Mouse (Mus musculus) midbrain, embryonic 13.5 days (tissue): ENCODE results near the gene Riok2. TPM values are rescaled to one million over a fixed set of nuclear protein-coding genes. Genes with fewer than 3 reads are reported as not detected.

Experiments used
- ATAC-seq: fragments of 200-750 bp; cut with Nextera tagmentation; 2 replicates; pipeline ENCODE4 v1.8.0; 2017; ENCODE audit warnings: mild to moderate bottlenecking, moderate TSS enrichment, moderate library complexity
- H3K27ac ChIP-seq: fragments of 300-500 bp; sonication (generic); 2 replicates; pipeline ENCODE4 v1.5.1; 2015; ENCODE audit warnings: inconsistent platforms, mild to moderate bottlenecking, moderate library complexity
- H3K27me3 ChIP-seq: fragments of 300-500 bp; sonication (generic); 2 replicates; pipeline ENCODE4 v1.6.1; 2015; ENCODE audit warnings: mild to moderate bottlenecking, inconsistent platforms
- H3K36me3 ChIP-seq: fragments of 300-500 bp; sonication (generic); 2 replicates; pipeline ENCODE4 v1.6.1; 2015; ENCODE audit warnings: mild to moderate bottlenecking, inconsistent platforms
- H3K4me1 ChIP-seq: fragments of 300-500 bp; sonication (generic); replicated peaks from 2 replicates; pipeline ENCODE4 v1.6.1; 2015; ENCODE audit warnings: inconsistent platforms
- H3K4me2 ChIP-seq: fragments of 300-500 bp; sonication (generic); replicated peaks from 2 replicates; pipeline ENCODE4 v1.6.1; 2015; ENCODE audit warnings: moderate library complexity, mild to moderate bottlenecking, inconsistent platforms
- H3K4me3 ChIP-seq: fragments of 300-500 bp; sonication (generic); replicated peaks from 2 replicates; pipeline ENCODE4 v1.5.1; 2015; ENCODE audit warnings: mild to moderate bottlenecking, inconsistent platforms
- H3K9ac ChIP-seq: fragments of 300-500 bp; sonication (generic); replicated peaks from 2 replicates; pipeline ENCODE4 v1.6.1; 2015; ENCODE audit warnings: mild to moderate bottlenecking, inconsistent platforms
- H3K9me3 ChIP-seq: fragments of 300-500 bp; sonication (generic); 2 replicates; pipeline ENCODE4 v1.6.1; 2016; ENCODE audit warnings: mild to moderate bottlenecking, inconsistent platforms
- WGBS: fragments of 180-500 bp; shearing (Covaris S2); methylation state at CpG from one replicate; pipeline ENCODE4 v1.1.7; 2015; 5-methylcytosine and 5-hydroxymethylcytosine counted together
- polyA plus RNA-seq: library from polyadenylated mRNA; unstranded; fragments of >200 nt; fragmentation: Nextera tagmentation; extraction: Ambion mirVana; gene quantifications from 2 replicates; pipeline ENCODE4 v1.2.1, GENCODE M21; 2015

Riok2 gene
- polyA plus RNA-seq, 1 experiment from 2014 or later, result 27.0 TPM

DNA sequence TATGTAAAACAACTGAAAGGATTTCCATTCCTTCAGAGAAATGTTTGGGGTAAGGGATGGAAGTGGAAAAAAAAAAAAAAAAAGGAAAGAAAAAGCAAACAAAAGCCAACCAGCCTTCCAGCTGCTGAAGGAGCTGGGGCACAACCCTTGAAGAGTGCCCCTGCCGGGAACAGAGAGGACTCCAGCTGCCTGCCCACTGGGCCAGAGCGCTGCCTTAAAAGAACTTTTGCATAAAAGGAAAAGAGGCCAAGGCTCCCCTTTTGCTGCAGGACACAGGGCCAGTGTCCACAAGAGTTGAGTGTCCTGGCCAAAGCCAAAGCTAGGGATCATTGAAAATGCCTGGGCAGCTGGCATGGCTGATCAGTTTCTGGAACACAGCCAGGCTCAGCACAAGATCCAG is 35.5 kb downstream of the Riok2 start:
- Histone ChIP-seq H3K27me3 (no peaks in the 10 kb centered on the region), H3K4me2 (no peak overlapping the region), H3K9me3 (no peaks in the 10 kb centered on the region), H3K4me3 (no peak overlapping the region), H3K9ac (no peak overlapping the region), H3K36me3 (no peaks in the 10 kb centered on the region), H3K27ac (no peak overlapping the region), H3K4me1 (peaks cover 30% of the 10 kb centered on the region)
- ATAC-seq, result peak; percentile 67
- 2% methylated on average over 2 of the region's 2 CpGs for WGBS

DNA sequence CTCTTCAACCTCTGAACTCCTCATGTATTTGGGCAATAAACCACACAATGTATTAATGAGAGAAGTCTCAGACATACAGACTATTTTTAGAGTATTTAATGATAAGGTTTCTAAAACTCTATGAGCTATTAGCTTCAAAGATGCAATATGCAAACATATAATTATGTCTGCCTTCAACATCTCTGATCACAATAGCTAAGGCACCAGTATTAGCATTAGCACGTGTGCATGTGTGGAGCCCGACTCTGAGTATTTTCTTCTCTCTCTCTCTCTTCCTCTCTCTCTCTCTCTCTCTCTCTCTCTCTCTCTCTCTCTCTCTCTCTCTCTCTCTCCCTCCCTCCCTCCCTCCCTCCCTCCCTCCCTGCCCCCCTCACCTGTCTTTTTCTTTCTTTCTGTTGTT is 37.3 kb downstream of the Riok2 start:
- no peaks in the 10 kb centered on the region for H3K27me3 ChIP-seq
- no peak overlapping the region for H3K4me3 ChIP-seq
- ATAC-seq, result no peak
- H3K9ac ChIP-seq, result no peak overlapping the region
- H3K9me3 ChIP-seq, result no peaks in the 10 kb centered on the region
- H3K4me1 ChIP-seq, result peaks cover 20% of the 10 kb centered on the region
- H3K27ac ChIP-seq, result no peak overlapping the region
- no peaks in the 10 kb centered on the region for H3K36me3 ChIP-seq
- WGBS, result 43% methylated on average over 2 of the region's 2 CpGs
- H3K4me2 ChIP-seq, result no peak overlapping the region

DNA sequence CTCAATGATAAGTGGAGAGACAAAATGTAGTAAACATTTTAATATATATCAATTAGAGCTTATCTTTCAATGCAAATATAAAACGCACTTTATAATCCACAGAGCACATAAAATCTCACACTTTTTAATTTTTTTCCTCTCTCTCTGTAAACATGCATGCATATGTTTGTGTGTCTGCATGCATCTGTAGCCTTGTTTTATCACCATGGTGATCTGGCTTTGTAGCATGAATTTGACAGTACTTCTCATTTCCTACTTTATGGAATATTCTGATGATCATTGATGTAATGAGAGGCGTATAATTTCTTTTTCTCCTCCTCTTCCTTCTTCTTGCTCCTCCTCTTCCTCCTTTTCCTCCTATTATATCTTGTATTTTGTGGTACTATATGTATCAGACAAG is 38.1 kb downstream of the Riok2 start:
- no peak overlapping the region for H3K9ac ChIP-seq
- peaks cover 20% of the 10 kb centered on the region for H3K4me1 ChIP-seq
- no peaks in the 10 kb centered on the region for H3K9me3 ChIP-seq
- 100% methylated on average over 2 of the region's 2 CpGs for WGBS
- H3K4me2 ChIP-seq, result no peak overlapping the region
- H3K4me3 ChIP-seq, result no peak overlapping the region
- no peak for ATAC-seq
- no peaks in the 10 kb centered on the region for H3K27me3 ChIP-seq
- H3K27ac ChIP-seq, result no peak overlapping the region
- H3K36me3 ChIP-seq, result no peaks in the 10 kb centered on the region

DNA sequence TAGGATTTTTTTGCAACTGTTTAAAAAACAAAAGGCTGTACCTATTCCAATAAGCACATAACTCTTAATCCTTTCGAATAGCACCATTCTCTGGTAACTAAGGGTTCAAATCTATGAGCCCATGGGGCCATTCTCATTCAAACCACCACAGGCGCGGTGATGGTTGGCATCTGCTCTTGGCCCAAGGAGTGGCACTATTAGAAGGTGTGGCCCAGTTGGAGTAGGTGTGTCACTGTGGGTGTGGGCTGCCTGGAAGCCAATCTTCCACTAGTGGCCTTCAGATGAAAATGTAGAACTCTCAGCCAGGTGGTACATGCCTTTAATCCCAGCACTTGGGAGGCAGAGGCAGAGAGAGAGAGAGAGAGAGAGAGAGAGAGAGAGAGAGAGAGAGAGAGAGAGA is 40.1 kb downstream of the Riok2 start:
- Histone ChIP-seq H3K4me2 (no peak overlapping the region), H3K9me3 (no peaks in the 10 kb centered on the region), H3K9ac (no peak overlapping the region), H3K4me3 (no peak overlapping the region), H3K27me3 (no peaks in the 10 kb centered on the region), H3K27ac (no peak overlapping the region), H3K36me3 (no peaks in the 10 kb centered on the region), H3K4me1 (peaks cover 8% of the 10 kb centered on the region)
- WGBS, result 98% methylated on average over 3 of the region's 3 CpGs
- ATAC-seq, result no peak

DNA sequence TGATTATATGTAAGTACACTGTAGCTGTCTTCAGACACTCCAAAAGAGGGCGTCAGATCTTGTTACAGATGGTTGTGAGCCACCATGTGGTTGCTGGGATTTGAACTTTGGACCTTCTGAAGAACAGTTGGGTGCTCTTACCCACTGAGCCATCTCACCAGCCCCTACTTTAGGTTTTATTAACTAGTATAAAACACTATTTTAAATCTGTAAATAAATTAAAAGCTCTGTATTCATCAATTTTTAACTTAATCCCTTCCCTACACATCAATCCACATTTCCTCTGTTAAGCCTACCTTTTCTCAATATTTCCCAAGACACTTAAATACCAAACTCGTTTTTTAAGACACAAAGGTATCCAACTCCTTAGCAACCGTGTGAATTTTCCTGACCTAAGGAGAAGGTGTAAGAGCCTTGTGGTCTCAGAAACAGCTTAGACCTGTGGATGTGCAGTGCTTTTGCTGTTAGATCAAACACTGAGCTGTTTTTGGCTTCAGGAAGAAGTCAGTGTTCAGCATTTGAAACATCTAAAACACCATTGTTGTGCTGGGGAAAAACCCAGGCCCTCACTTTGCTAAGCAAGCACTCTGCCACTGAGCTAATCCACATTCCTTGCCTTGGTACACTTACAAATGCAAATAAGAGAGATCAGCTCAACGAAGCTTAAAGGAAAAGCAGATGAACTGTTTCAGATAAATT is 50.6 kb downstream of the Riok2 start:
- Histone ChIP-seq H3K27ac (peak overlapping the region; percentile 30; the same call in 1 of the 2 replicates), H3K27me3 (no peaks in the 10 kb centered on the region), H3K4me3 (no peak overlapping the region), H3K9ac (no peak overlapping the region), H3K4me1 (peaks cover 7% of the 10 kb centered on the region), H3K4me2 (no peak overlapping the region), H3K36me3 (no peaks in the 10 kb centered on the region), H3K9me3 (no peaks in the 10 kb centered on the region)
- ATAC-seq, result peak; percentile 65
- WGBS, result 9% methylated on average over 4 of the region's 4 CpGs

DNA sequence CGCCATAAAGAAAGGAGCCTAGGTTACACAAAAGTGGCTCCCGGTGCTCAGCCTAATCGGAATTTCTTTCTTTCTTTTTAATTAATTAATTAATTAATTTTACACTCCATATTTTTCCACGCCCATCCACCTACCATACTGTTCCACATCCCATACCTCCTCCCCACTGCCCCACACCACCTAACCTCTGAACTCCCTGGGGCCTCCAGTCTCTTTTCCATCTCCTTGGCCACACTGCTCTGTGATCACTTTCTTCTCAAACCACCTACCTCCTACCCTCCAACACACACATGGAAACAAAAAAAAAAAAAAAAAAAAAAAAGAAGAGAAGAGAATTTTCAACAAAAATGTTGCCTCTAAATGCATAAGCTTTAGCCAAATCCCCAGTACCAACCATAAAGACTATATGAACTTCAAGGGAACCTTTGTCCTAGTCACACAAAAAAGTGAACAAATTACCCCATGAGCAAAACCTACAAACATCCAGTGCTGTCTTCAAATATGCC is 51.3 kb downstream of the Riok2 start:
- Histone ChIP-seq H3K4me3 (no peak overlapping the region), H3K36me3 (no peaks in the 10 kb centered on the region), H3K9me3 (no peaks in the 10 kb centered on the region), H3K4me2 (no peak overlapping the region), H3K9ac (no peak overlapping the region), H3K4me1 (peaks cover 7% of the 10 kb centered on the region), H3K27me3 (no peaks in the 10 kb centered on the region), H3K27ac (no peak overlapping the region)
- WGBS, result 16% methylated on average over 4 of the region's 4 CpGs
- peak; percentile 80 for ATAC-seq

DNA sequence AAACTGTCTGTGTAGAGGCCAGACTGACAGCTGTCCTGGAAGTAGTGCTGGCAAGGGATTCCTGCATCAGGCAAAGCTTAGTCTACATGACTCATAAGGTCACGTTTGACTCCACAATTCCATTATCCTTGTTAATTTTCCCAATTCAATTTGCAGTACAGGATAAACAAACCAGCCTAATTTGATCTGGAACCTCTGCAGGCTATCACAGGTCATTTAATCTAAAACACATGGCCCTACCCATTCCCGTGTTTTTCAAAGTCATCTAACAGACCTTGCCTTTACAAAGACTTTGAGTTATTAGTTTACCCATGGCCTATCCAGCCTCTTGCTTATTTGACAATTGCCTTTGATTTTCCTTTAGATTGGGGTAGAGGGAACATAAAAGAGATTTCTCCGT is 51.8 kb downstream of the Riok2 start:
- peaks cover 7% of the 10 kb centered on the region for H3K4me1 ChIP-seq
- no peak overlapping the region for H3K4me2 ChIP-seq
- H3K27ac ChIP-seq, result no peak overlapping the region
- H3K4me3 ChIP-seq, result no peak overlapping the region
- H3K36me3 ChIP-seq, result no peaks in the 10 kb centered on the region
- ATAC-seq, result no peak
- H3K9ac ChIP-seq, result no peak overlapping the region
- H3K27me3 ChIP-seq, result no peaks in the 10 kb centered on the region
- 51% methylated on average over 3 of the region's 3 CpGs for WGBS
- no peaks in the 10 kb centered on the region for H3K9me3 ChIP-seq

DNA sequence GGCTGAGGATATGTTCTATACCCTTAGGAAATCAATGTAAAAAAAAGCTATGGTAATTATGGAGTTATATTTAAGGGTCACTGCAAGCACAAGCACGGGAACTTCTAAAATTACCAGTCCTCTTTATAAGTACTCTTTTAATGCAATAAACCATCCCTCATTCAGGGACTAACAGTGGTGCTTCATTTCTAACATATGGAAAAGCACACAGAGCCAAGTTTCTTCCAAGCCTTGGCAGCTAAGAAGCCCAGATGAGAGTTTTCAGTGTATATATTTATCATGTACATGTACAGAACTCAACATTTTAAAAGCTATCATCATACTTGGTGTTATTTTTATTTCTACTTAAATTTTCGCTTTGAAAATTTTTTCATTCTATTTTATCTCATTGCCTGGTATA is 54.8 kb downstream of the Riok2 start:
- H3K9ac ChIP-seq, result no peak overlapping the region
- no peak for ATAC-seq
- H3K4me3 ChIP-seq, result no peak overlapping the region
- no peaks in the 10 kb centered on the region for H3K9me3 ChIP-seq
- no peak overlapping the region for H3K27ac ChIP-seq
- peaks cover 11% of the 10 kb centered on the region for H3K4me1 ChIP-seq
- no peaks in the 10 kb centered on the region for H3K36me3 ChIP-seq
- H3K4me2 ChIP-seq, result no peak overlapping the region
- 91% methylated on average over 2 of the region's 2 CpGs for WGBS
- no peaks in the 10 kb centered on the region for H3K27me3 ChIP-seq

DNA sequence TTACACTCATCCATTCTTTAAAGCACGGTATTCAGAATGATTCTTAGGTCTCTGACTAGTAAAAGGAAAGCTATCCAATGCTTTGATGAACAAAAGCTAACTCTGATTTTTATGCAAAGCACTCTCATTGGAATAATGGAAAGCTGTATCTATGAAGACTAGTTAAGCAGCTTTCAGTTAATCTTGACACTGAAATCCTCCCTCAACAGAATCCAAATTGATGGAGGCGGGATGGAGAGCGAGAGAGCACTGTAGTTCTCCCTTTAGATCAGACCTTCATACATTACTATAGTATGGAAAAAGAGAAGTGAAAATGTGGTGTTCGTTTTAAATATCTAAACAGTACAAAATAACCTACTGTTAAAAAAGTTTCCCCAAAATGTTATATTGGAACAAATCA is 59.6 kb downstream of the Riok2 start:
- 25% methylated on average over 4 of the region's 4 CpGs for WGBS
- no peaks in the 10 kb centered on the region for H3K27me3 ChIP-seq
- no peak overlapping the region for H3K4me2 ChIP-seq
- no peaks in the 10 kb centered on the region for H3K36me3 ChIP-seq
- H3K9ac ChIP-seq, result no peak overlapping the region
- H3K4me1 ChIP-seq, result 0 out of 2 replicates have a peak, but pooled peaks cover 4% of the 10 kb centered on the region
- no peaks in the 10 kb centered on the region for H3K9me3 ChIP-seq
- no peak for ATAC-seq
- no peak overlapping the region; the same call in 1 of the 2 replicates for H3K27ac ChIP-seq
- H3K4me3 ChIP-seq, result no peak overlapping the region

DNA sequence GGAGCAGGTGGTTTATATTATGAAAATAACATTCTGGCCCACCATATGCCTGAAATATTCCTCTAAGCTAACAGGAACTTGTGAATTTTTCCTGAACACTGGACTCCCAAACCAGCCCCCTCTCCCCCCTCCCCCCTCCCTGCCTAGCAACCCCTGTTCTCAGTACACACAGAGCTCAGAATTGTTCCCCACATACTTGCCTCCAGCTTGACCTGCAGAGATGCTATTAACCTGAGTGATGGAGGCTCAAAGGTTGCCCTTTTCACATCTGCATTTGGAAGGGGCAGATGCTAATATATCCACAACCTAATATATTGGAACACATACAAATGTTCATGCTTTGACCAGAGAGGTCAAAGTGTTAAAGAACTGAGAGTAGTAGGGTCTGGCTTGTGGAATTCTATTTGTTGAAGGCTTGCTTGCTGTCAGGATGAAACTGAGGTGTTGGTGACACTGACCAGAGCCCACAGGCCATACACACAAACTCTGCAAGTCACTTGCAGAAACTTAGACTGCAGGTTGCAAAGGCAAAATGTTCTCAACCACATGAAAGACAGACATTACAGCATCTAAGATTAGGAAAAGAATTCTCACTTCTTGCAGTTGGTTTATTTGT is 64.6 kb downstream of the Riok2 start:
- Histone ChIP-seq H3K4me1 (peaks cover 11% of the 10 kb centered on the region), H3K4me3 (no peak overlapping the region), H3K27ac (no peak overlapping the region), H3K27me3 (no peaks in the 10 kb centered on the region), H3K36me3 (no peaks in the 10 kb centered on the region), H3K9ac (no peak overlapping the region), H3K9me3 (no peaks in the 10 kb centered on the region), H3K4me2 (no peak overlapping the region)
- ATAC-seq, result no peak

DNA sequence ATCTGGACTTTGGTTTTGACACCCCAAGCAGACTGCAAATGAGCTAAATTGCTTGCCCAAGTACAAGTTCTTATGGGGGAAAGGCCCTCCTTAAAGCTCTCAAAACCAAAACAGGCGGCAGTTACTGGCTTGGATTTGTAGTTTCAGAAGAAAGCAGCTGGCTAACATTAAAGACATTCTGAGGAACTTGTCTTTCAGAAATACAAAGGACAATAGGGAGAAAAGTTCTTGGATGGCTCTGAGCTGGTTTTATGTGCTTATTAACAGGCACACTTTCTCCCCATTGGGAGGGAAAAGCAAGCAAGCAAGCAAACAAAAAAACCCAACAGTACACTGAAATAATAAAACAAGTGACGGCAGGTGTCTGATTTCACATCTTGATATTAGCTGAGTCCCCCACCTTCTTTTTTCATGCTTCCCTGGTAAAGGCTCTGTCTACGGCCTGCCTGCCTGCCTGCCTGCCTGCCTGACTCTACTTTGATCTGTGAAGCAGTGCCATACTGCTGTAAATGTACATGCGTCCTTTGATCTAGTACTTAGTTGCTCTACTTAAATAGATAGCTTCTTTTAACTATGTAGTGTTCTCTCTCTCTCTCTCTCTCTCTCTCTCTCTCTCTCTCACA is 67.9 kb downstream of the Riok2 start:
- WGBS, result 16% methylated on average over 4 of the region's 4 CpGs
- Histone ChIP-seq H3K27ac (no peak overlapping the region), H3K27me3 (no peaks in the 10 kb centered on the region), H3K36me3 (no peaks in the 10 kb centered on the region), H3K4me3 (no peak overlapping the region), H3K9ac (no peak overlapping the region), H3K4me2 (no peak overlapping the region), H3K4me1 (peaks cover 11% of the 10 kb centered on the region), H3K9me3 (no peaks in the 10 kb centered on the region)
- ATAC-seq, result peak; percentile 65; the same call in 1 of the 2 replicates

DNA sequence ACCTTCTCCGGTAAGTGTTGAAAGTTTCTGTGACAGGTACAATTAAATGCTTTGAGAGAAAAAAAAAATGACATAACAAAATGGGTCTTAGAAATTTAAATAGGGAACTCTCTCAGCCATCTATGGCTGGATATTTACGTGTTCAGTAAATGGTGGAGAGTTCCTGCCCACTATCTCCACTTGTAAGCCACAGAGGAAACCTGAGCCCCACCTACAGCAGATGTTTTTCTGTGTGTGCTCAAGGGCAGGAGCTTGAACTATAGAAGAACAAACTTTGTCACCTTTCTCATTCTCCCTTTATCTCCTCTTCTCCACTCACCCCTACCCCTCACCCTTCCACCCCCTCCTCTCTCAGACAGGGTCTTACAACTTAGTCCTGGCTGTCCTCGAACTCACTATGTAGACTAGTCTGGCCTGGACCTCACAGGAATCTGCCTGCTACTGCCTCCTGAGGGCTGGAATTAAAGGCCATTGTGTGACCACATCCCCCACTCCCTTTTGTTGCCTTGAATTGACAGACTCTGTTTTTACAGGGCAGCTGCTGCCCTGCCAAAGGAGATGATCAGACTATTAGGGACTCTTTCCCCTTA is 70.3 kb downstream of the Riok2 start:
- Histone ChIP-seq H3K27me3 (no peaks in the 10 kb centered on the region), H3K27ac (no peak overlapping the region), H3K36me3 (no peaks in the 10 kb centered on the region), H3K4me3 (no peak overlapping the region), H3K9ac (no peak overlapping the region), H3K4me2 (no peak overlapping the region), H3K9me3 (no peaks in the 10 kb centered on the region), H3K4me1 (peaks cover 21% of the 10 kb centered on the region)
- no peak for ATAC-seq
- WGBS, result 92% methylated on average over 3 of the region's 3 CpGs
